Mouse (Mus musculus) retina, adult 2 months (tissue): ENCODE results near the gene Gm20403.
"Not testable (repeated sequence)": the region's sequence is repeated elsewhere in the genome, so short reads cannot be mapped to it uniquely, and the experiment has no call there.

Experiments used
- DNase-seq: peaks from one replicate; pipeline ENCODE4 v3.0.0-alpha.2; 2012; ENCODE audit warnings: low read depth, low spot score

Gene Gm20403

GRCm38 (mm10) chr12:54993246-54994067 is 7.1 kb upstream of the Gm20403 start:
- no peak for DNase-seq

GRCm38 (mm10) chr12:54992814-54993213 is 6.5 kb upstream of the Gm20403 start:
- DNase-seq = no peak

GRCm38 (mm10) chr12:54988323-54988850 is 2.1 kb upstream of the Gm20403 start:
- no peak for DNase-seq

GRCm38 (mm10) chr12:54987156-54987555 is 827 bp upstream of the Gm20403 start:
- no peak for DNase-seq

- no peak for DNase-seq
Observed at GRCm38 (mm10) chr12:54985257-54986051, 875 bp downstream of the Gm20403 start.

- no peak for DNase-seq
Observed at GRCm38 (mm10) chr12:54984701-54985256, 1.6 kb downstream of the Gm20403 start.

- no peak for DNase-seq
Observed at GRCm38 (mm10) chr12:54982935-54983715, 3.2 kb downstream of the Gm20403 start.

- no peak for DNase-seq
Observed at GRCm38 (mm10) chr12:54981962-54982361, 4.4 kb downstream of the Gm20403 start.

GRCm38 (mm10) chr12:54980939-54981338 is 5.4 kb downstream of the Gm20403 start:
- no peak for DNase-seq

- no peak for DNase-seq
Observed at GRCm38 (mm10) chr12:54980532-54980931, 5.8 kb downstream of the Gm20403 start.

GRCm38 (mm10) chr12:54969033-54969432 is 17.3 kb downstream of the Gm20403 start:
- no peak for DNase-seq

- no peak for DNase-seq
Observed at GRCm38 (mm10) chr12:54965532-54966160, 20.7 kb downstream of the Gm20403 start.

- no peak for DNase-seq
Observed at GRCm38 (mm10) chr12:54959569-54959968, 26.8 kb downstream of the Gm20403 start.

- DNase-seq = no peak
Observed at GRCm38 (mm10) chr12:54956974-54957373, 29.4 kb downstream of the Gm20403 start.

- DNase-seq = no peak
Observed at GRCm38 (mm10) chr12:54956457-54956856, 29.9 kb downstream of the Gm20403 start.

- DNase-seq = no peak
Observed at GRCm38 (mm10) chr12:54946116-54946515, 40.2 kb downstream of the Gm20403 start.

- not testable (repeated sequence) for DNase-seq
Observed at GRCm38 (mm10) chr12:54942586-54943157, 43.7 kb downstream of the Gm20403 start.

GRCm38 (mm10) chr12:54937581-54938343 is 48.6 kb downstream of the Gm20403 start:
- not testable (repeated sequence) for DNase-seq
